Mouse (Mus musculus) fibroblast of lung, adult 2 months (primary cell): Measurements from ENCODE around the gene Rere.
A peak's percentile ranks its signal among the peaks of the same experiment; 100 is the strongest.

ENCODE experiments used
- DNase-seq: peaks from one replicate; pipeline ENCODE4 v3.0.0-alpha.2; 2011; ENCODE audit warnings: low read depth

The Rere gene

GRCm38 (mm10) chr4:150433827-150434574, 152.6 kb downstream of the Rere start:
- peak; percentile 24 for DNase-seq

GRCm38 (mm10) chr4:150435590-150435989, 154.1 kb downstream of the Rere start:
- DNase-seq = no peak

GRCm38 (mm10) chr4:150438621-150439020, 157.2 kb downstream of the Rere start:
- DNase-seq = no peak

GRCm38 (mm10) chr4:150441931-150442330, 160.5 kb downstream of the Rere start:
- DNase-seq = no peak

- DNase-seq = no peak
Measured at GRCm38 (mm10) chr4:150444068-150444467, 162.6 kb downstream of the Rere start.

- no peak for DNase-seq
Measured at GRCm38 (mm10) chr4:150446617-150447016, 165.2 kb downstream of the Rere start.

- DNase-seq = no peak
Measured at GRCm38 (mm10) chr4:150447517-150447916, 166.1 kb downstream of the Rere start.

- DNase-seq = no peak
Measured at GRCm38 (mm10) chr4:150448433-150448832, 167.0 kb downstream of the Rere start.

- DNase-seq = no peak
Measured at GRCm38 (mm10) chr4:150450081-150450691, 168.7 kb downstream of the Rere start.

GRCm38 (mm10) chr4:150452155-150452847, 170.9 kb downstream of the Rere start:
- DNase-seq = no peak

- no peak for DNase-seq
Measured at GRCm38 (mm10) chr4:150454571-150455306, 173.3 kb downstream of the Rere start.

- DNase-seq = no peak
Measured at GRCm38 (mm10) chr4:150455750-150456149, 174.3 kb downstream of the Rere start.

GRCm38 (mm10) chr4:150456452-150456851, 175.0 kb downstream of the Rere start:
- DNase-seq = no peak

GRCm38 (mm10) chr4:150456886-150457285, 175.4 kb downstream of the Rere start:
- DNase-seq = no peak

GRCm38 (mm10) chr4:150457353-150457752, 175.9 kb downstream of the Rere start:
- no peak for DNase-seq

GRCm38 (mm10) chr4:150457771-150458170, 176.3 kb downstream of the Rere start:
- no peak for DNase-seq

- DNase-seq = no peak
Measured at GRCm38 (mm10) chr4:150459022-150459794, 177.8 kb downstream of the Rere start.

- no peak for DNase-seq
Measured at GRCm38 (mm10) chr4:150460451-150460850, 179.0 kb downstream of the Rere start.

- DNase-seq = no peak
Measured at GRCm38 (mm10) chr4:150461011-150461410, 179.6 kb downstream of the Rere start.

- DNase-seq = no peak
Measured at GRCm38 (mm10) chr4:150461427-150462189, 180.2 kb downstream of the Rere start.

GRCm38 (mm10) chr4:150462367-150462766, 180.9 kb downstream of the Rere start:
- no peak for DNase-seq
